Mouse (Mus musculus) neural tube, embryonic 13.5 days (tissue): ENCODE results near the gene Gm5798. TPM values are rescaled to one million over a fixed set of nuclear protein-coding genes. Genes with fewer than 3 reads are reported as not detected.
"Not testable (repeated sequence)": the region's sequence is repeated elsewhere in the genome, so short reads cannot be mapped to it uniquely, and the experiment has no call there.

Source experiments
- ATAC-seq: fragments of 200-750 bp; cut with Nextera tagmentation; 2 replicates; pipeline ENCODE4 v1.8.0; 2017; ENCODE audit warnings: low read depth, mild to moderate bottlenecking, moderate TSS enrichment, moderate library complexity
- H3K27ac ChIP-seq: fragments of 300-500 bp; sonication (generic); replicated peaks from 2 replicates; pipeline ENCODE4 v1.5.1; 2015; ENCODE audit warnings: moderate library complexity, mild to moderate bottlenecking, inconsistent platforms
- H3K27me3 ChIP-seq: fragments of 300-500 bp; sonication (generic); 2 replicates; pipeline ENCODE4 v1.6.1; 2015; ENCODE audit warnings: mild to moderate bottlenecking, inconsistent platforms
- H3K36me3 ChIP-seq: fragments of 300-500 bp; sonication (generic); 2 replicates; pipeline ENCODE4 v1.6.1; 2015; ENCODE audit warnings: mild to moderate bottlenecking, inconsistent platforms
- H3K4me1 ChIP-seq: fragments of 300-500 bp; sonication (generic); replicated peaks from 2 replicates; pipeline ENCODE4 v1.6.1; 2015; ENCODE audit warnings: inconsistent platforms
- H3K4me2 ChIP-seq: fragments of 300-500 bp; sonication (generic); 2 replicates; pipeline ENCODE4 v1.6.1; 2015; ENCODE audit warnings: inconsistent platforms, mild to moderate bottlenecking, moderate library complexity
- H3K4me3 ChIP-seq: fragments of 300-500 bp; sonication (generic); 2 replicates; pipeline ENCODE4 v1.5.1; 2015; ENCODE audit warnings: mild to moderate bottlenecking, inconsistent platforms
- H3K9ac ChIP-seq: fragments of 300-500 bp; sonication (generic); 2 replicates; pipeline ENCODE4 v1.6.1; 2015; ENCODE audit warnings: moderate library complexity, mild to moderate bottlenecking, inconsistent platforms
- H3K9me3 ChIP-seq: fragments of 300-500 bp; sonication (generic); 2 replicates; pipeline ENCODE4 v1.6.1; 2016; ENCODE audit warnings: inconsistent platforms
- WGBS: fragments of 180-500 bp; shearing (Covaris S2); methylation state at CpG from one replicate; pipeline ENCODE4 v1.1.7; 2015; 5-methylcytosine and 5-hydroxymethylcytosine counted together
- polyA plus RNA-seq: library from polyadenylated mRNA; unstranded; fragments of >200 nt; fragmentation: Nextera tagmentation; extraction: Ambion mirVana; gene quantifications from 2 replicates; pipeline ENCODE4 v1.2.1, GENCODE M21; 2015

Gene Gm5798
- polyA plus RNA-seq = not detected in 2 replicates

- H3K4me2 ChIP-seq, ATAC-seq, H3K4me1 ChIP-seq, H3K9me3 ChIP-seq, H3K27ac ChIP-seq, H3K9ac ChIP-seq, H3K27me3 ChIP-seq, H3K36me3 ChIP-seq, H3K4me3 ChIP-seq: not testable (repeated sequence)
- WGBS = 78% methylated on average over 2 of the region's 2 CpGs
Observed at GRCm38 (mm10) chr14:41348309-41348708, at the start of gene Gm5798. Gm5798 (plus strand) TSS chr14:41348609.

GRCm38 (mm10) chr14:41386279-41386678, 37.9 kb downstream of the Gm5798 start, which contains the start of gene Gm7945:
Gm7945 (minus strand) TSS chr14:41386379.
- not testable (repeated sequence) for H3K36me3 ChIP-seq, H3K27me3 ChIP-seq, ATAC-seq, H3K4me1 ChIP-seq, H3K4me3 ChIP-seq, H3K9ac ChIP-seq, H3K4me2 ChIP-seq, H3K27ac ChIP-seq, H3K9me3 ChIP-seq
- no CpG with 5 or more reads among the region's 3 CpGs for WGBS

Other genes starting within 250 kb of the Gm5798 start
- gene Mat1a, start 243.6 kb upstream of the Gm5798 start, polyA plus RNA-seq = not detected in 2 replicates
- 0.22 and 0.31 TPM in 2 replicates for gene Sftpa1, start 216.8 kb upstream of the Gm5798 start, polyA plus RNA-seq
- gene Mbl1, start 197.2 kb upstream of the Gm5798 start, polyA plus RNA-seq = not detected in 2 replicates
- not detected in 2 replicates for gene Sftpd, start 163.5 kb upstream of the Gm5798 start, polyA plus RNA-seq
- gene Gm2832, start 69.8 kb upstream of the Gm5798 start, polyA plus RNA-seq = 0.11 TPM in 1 of 2 replicates, not detected in the other
- not detected in 2 replicates for gene Gm7945, start 37.8 kb downstream of the Gm5798 start, polyA plus RNA-seq
- not detected in 2 replicates for gene Gm6482, start 59.7 kb downstream of the Gm5798 start, polyA plus RNA-seq
- not detected in 2 replicates for gene Gm7954, start 104.9 kb downstream of the Gm5798 start, polyA plus RNA-seq
- gene Gm3486, start 140.9 kb downstream of the Gm5798 start, polyA plus RNA-seq = not detected in 2 replicates
- not detected in 2 replicates for gene Gm7970, start 207.0 kb downstream of the Gm5798 start, polyA plus RNA-seq
- gene 1700049E17Rik2, start 224.6 kb downstream of the Gm5798 start, polyA plus RNA-seq = not detected in 2 replicates